Mouse (Mus musculus) forebrain, embryonic 16.5 days (tissue): ENCODE results near the gene Lrrc28. TPM values are rescaled to one million over a fixed set of nuclear protein-coding genes. Genes with fewer than 3 reads are reported as not detected.

ENCODE experiments used
- ATAC-seq: fragments of 200-750 bp; cut with Nextera tagmentation; 2 replicates; pipeline ENCODE4 v1.8.0; 2017; ENCODE audit warnings: mild to moderate bottlenecking, moderate library complexity
- H3K27ac ChIP-seq: fragments of 300-500 bp; sonication (generic); 2 replicates; pipeline ENCODE4 v1.5.1; 2014; ENCODE audit warnings: low read length, control low read depth
- H3K27me3 ChIP-seq: fragments of 300-500 bp; sonication (generic); replicated peaks from 2 replicates; pipeline ENCODE4 v1.6.1; 2014; ENCODE audit warnings: low read length; ENCODE audit not compliant: control insufficient read depth, insufficient read depth
- H3K36me3 ChIP-seq: fragments of 300-500 bp; sonication (generic); 2 replicates; pipeline ENCODE4 v1.6.1; 2014; ENCODE audit not compliant: control insufficient read depth, insufficient read depth
- H3K4me1 ChIP-seq: fragments of 300-500 bp; sonication (generic); replicated peaks from 2 replicates; pipeline ENCODE4 v1.6.1; 2014; ENCODE audit warnings: low read length; ENCODE audit not compliant: control insufficient read depth, insufficient read depth
- H3K4me2 ChIP-seq: fragments of 300-500 bp; sonication (generic); 2 replicates; pipeline ENCODE4 v1.6.1; 2014; ENCODE audit warnings: mild to moderate bottlenecking, low read length, control low read depth
- H3K4me3 ChIP-seq: fragments of 300-500 bp; sonication (generic); replicated peaks from 2 replicates; pipeline ENCODE4 v1.5.1; 2014; ENCODE audit warnings: mild to moderate bottlenecking, low read length, control low read depth
- H3K9ac ChIP-seq: fragments of 300-500 bp; sonication (generic); replicated peaks from 2 replicates; pipeline ENCODE4 v1.6.1; 2014; ENCODE audit warnings: low read depth, low read length, control low read depth
- H3K9me3 ChIP-seq: fragments of 300-500 bp; sonication (generic); 2 replicates; pipeline ENCODE4 v1.6.1; 2016; ENCODE audit warnings: low read length; ENCODE audit not compliant: control insufficient read depth
- WGBS: fragments of 180-500 bp; shearing (Covaris S2); extraction: QIAGEN DNeasy Blood & Tissue Kit; methylation state at CpG from one replicate; pipeline ENCODE4 v1.1.7; 2014; 5-methylcytosine and 5-hydroxymethylcytosine counted together
- polyA plus RNA-seq: library from polyadenylated mRNA; unstranded; fragments of >200 nt; fragmentation: Nextera tagmentation; extraction: Ambion mirVana; gene quantifications from 2 replicates; pipeline ENCODE4 v1.2.1, GENCODE M21; 2015

Gene Lrrc28
- polyA plus RNA-seq, 1 experiment from 2014 or later = 31.9 TPM

DNA sequence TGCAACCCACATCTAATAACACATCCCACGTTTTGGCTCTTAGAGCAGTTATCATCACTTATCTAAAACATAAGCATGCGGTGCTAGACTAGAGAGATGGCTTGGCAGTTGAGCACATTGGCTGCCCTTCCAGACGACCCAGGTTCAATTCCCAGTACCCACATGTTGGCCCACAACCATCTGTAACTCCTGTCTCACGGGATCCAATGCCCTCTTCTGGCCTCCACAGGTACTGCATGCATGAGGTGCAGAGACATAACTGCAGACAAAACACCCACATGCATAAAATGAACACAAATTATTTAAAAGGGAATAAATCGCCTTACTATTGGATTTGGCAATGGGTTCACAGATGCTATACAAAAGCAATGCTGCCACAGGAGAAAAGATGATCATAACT lies 12.7 kb downstream of the Lrrc28 start:
- no peak for ATAC-seq
- 82% methylated on average over 5 of the region's 5 CpGs for WGBS

GRCm38 (mm10) chr7:67630817-67631216 lies 14.3 kb downstream of the Lrrc28 start:
- 6% methylated on average over 2 of the region's 2 CpGs for WGBS
- peak; percentile 82 for ATAC-seq
- no peaks in the 10 kb centered on the region for H3K36me3 ChIP-seq
- 0 out of 2 replicates have a peak, but pooled peaks cover 3% of the 10 kb centered on the region for H3K9me3 ChIP-seq
- H3K27me3 ChIP-seq = no peaks in the 10 kb centered on the region
- H3K4me3 ChIP-seq = no peak overlapping the region
- H3K27ac ChIP-seq = no peak overlapping the region
- no peak overlapping the region for H3K9ac ChIP-seq
- no peak overlapping the region for H3K4me2 ChIP-seq
- H3K4me1 ChIP-seq = no peaks in the 10 kb centered on the region

More for the DNA sequence above, 12.7 kb downstream of the Lrrc28 start:
- H3K4me3 ChIP-seq = no peak overlapping the region
- 0 out of 2 replicates have a peak, but pooled peaks cover 3% of the 10 kb centered on the region for H3K9me3 ChIP-seq
- H3K4me1 ChIP-seq = no peaks in the 10 kb centered on the region
- no peak overlapping the region for H3K27ac ChIP-seq
- no peaks in the 10 kb centered on the region for H3K27me3 ChIP-seq
- no peaks in the 10 kb centered on the region for H3K36me3 ChIP-seq
- no peak overlapping the region for H3K9ac ChIP-seq
- H3K4me2 ChIP-seq = no peak overlapping the region

GRCm38 (mm10) chr7:67629681-67630080 lies 15.4 kb downstream of the Lrrc28 start:
- 0 out of 2 replicates have a peak, but pooled peaks cover 3% of the 10 kb centered on the region for H3K9me3 ChIP-seq
- no peak overlapping the region for H3K4me2 ChIP-seq
- no peak overlapping the region for H3K27ac ChIP-seq
- no peaks in the 10 kb centered on the region for H3K4me1 ChIP-seq
- ATAC-seq = no peak
- H3K27me3 ChIP-seq = no peaks in the 10 kb centered on the region
- no peaks in the 10 kb centered on the region for H3K36me3 ChIP-seq
- H3K9ac ChIP-seq = no peak overlapping the region
- H3K4me3 ChIP-seq = no peak overlapping the region
- 55% methylated on average over 5 of the region's 5 CpGs for WGBS

GRCm38 (mm10) chr7:67626671-67627070 lies 18.4 kb downstream of the Lrrc28 start:
- H3K36me3 ChIP-seq = no peaks in the 10 kb centered on the region
- H3K9ac ChIP-seq = no peak overlapping the region
- H3K27ac ChIP-seq = no peak overlapping the region
- no peaks in the 10 kb centered on the region for H3K4me1 ChIP-seq
- no peak overlapping the region for H3K4me3 ChIP-seq
- H3K9me3 ChIP-seq = no peaks in the 10 kb centered on the region
- H3K4me2 ChIP-seq = no peak overlapping the region
- no peak for ATAC-seq
- no peaks in the 10 kb centered on the region for H3K27me3 ChIP-seq
- WGBS = 89% methylated on average over 5 of the region's 5 CpGs

DNA sequence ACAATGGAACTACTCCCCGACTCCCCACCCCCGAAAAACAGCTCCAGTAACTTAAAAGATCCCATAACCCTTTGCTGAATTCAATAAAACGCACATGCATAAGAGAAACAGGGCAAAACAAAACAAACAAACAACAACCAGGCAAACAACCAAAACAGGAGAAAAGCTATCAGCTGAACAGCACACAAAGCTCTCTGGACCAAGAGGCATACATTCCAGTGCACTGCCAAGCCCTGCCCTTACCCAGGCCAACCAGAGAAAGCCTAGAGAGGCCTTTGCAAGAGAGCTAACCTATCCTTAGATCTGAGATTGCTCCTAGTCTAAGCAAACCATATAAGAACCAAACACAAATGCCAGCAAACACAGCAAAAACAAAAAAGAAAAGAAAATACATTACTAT lies 22.9 kb downstream of the Lrrc28 start:
- no peaks in the 10 kb centered on the region for H3K9me3 ChIP-seq
- no peak overlapping the region for H3K27ac ChIP-seq
- no peaks in the 10 kb centered on the region for H3K27me3 ChIP-seq
- no peaks in the 10 kb centered on the region for H3K36me3 ChIP-seq
- no peak overlapping the region for H3K9ac ChIP-seq
- H3K4me3 ChIP-seq = no peak overlapping the region
- H3K4me1 ChIP-seq = no peaks in the 10 kb centered on the region
- WGBS = 78% methylated on average over 3 of the region's 3 CpGs
- no peak for ATAC-seq
- no peak overlapping the region for H3K4me2 ChIP-seq

GRCm38 (mm10) chr7:67619836-67620235 lies 25.2 kb downstream of the Lrrc28 start:
- 76% methylated on average over 4 of the region's 4 CpGs for WGBS
- no peaks in the 10 kb centered on the region for H3K9me3 ChIP-seq
- H3K27me3 ChIP-seq = no peaks in the 10 kb centered on the region
- no peak overlapping the region for H3K4me3 ChIP-seq
- no peak overlapping the region for H3K4me2 ChIP-seq
- ATAC-seq = no peak
- H3K9ac ChIP-seq = no peak overlapping the region
- H3K4me1 ChIP-seq = no peaks in the 10 kb centered on the region
- H3K36me3 ChIP-seq = no peaks in the 10 kb centered on the region
- no peak overlapping the region for H3K27ac ChIP-seq

DNA sequence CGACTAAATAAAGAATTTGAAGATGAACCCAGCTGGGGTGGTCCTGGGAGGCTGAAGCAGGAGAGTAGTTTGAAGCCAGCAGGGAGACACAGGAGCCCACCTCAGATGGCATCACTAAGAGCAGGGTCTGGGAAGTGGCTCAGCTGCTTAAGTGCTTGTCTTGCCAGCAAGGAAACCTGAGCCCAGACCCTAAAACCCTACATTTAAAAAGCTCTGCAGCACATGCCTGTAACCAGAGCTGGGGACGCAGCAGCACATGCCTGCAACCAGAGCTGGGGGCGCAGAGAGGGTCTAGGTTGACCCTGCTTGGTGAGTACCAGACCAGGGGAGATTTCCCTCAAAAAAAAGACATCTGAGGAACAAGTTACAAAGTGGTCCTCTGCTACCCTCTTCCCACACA lies 26.8 kb downstream of the Lrrc28 start:
- no peak for ATAC-seq
- Histone ChIP-seq H3K4me1 (peaks cover 7% of the 10 kb centered on the region; the same call in 1 of the 2 replicates), H3K27ac (no peak overlapping the region), H3K9me3 (no peaks in the 10 kb centered on the region), H3K36me3 (no peaks in the 10 kb centered on the region), H3K4me2 (no peak overlapping the region), H3K4me3 (no peak overlapping the region), H3K9ac (no peak overlapping the region), H3K27me3 (no peaks in the 10 kb centered on the region)
- WGBS = 92% methylated on average over 3 of the region's 3 CpGs

- H3K4me2 ChIP-seq = no peak overlapping the region
- H3K9ac ChIP-seq = no peak overlapping the region
- H3K9me3 ChIP-seq = no peaks in the 10 kb centered on the region
- H3K27me3 ChIP-seq = no peaks in the 10 kb centered on the region
- H3K4me1 ChIP-seq = peaks cover 7% of the 10 kb centered on the region; the same call in 1 of the 2 replicates
- H3K4me3 ChIP-seq = no peak overlapping the region
- H3K27ac ChIP-seq = no peak overlapping the region
- H3K36me3 ChIP-seq = no peaks in the 10 kb centered on the region
- WGBS = 95% methylated on average over 10 of the region's 10 CpGs
- no peak for ATAC-seq
These were observed 27.4 kb downstream of the Lrrc28 start for GRCm38 (mm10) chr7:67617646-67618045.

DNA sequence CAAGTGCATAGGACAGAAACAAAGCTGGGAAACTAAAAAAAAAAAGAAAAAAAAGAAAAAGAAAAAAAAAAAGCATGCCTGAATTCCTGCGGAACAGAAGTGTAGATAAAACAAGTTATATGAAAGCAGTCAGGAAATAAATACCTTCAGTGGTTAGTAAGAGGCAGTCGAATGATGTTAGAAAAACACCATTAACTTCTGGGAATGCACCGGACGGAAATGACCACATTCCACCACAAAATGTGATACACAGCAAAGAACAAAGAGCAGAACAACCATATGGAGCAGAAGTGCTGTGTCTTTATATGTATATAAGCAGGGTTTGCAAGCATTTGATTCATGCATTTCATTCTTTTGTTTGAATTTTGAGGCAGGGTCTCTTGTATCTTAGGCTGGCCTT lies 28.2 kb downstream of the Lrrc28 start:
- no peak for ATAC-seq
- Histone ChIP-seq H3K27ac (no peak overlapping the region), H3K9ac (no peak overlapping the region), H3K27me3 (no peaks in the 10 kb centered on the region), H3K4me1 (peaks cover 7% of the 10 kb centered on the region; the same call in 1 of the 2 replicates), H3K4me3 (no peak overlapping the region), H3K36me3 (no peaks in the 10 kb centered on the region), H3K4me2 (no peak overlapping the region), H3K9me3 (no peaks in the 10 kb centered on the region)
- WGBS = 89% methylated on average over 4 of the region's 4 CpGs

- Histone ChIP-seq H3K27ac (no peak overlapping the region), H3K36me3 (peaks cover 4% of the 10 kb centered on the region; the same call in 1 of the 2 replicates), H3K27me3 (no peaks in the 10 kb centered on the region), H3K9me3 (no peaks in the 10 kb centered on the region), H3K4me1 (peaks cover 7% of the 10 kb centered on the region; the same call in 1 of the 2 replicates), H3K4me3 (no peak overlapping the region), H3K9ac (no peak overlapping the region), H3K4me2 (no peak overlapping the region)
- ATAC-seq = no peak
- 82% methylated on average over 7 of the region's 7 CpGs for WGBS
These were observed 30.6 kb downstream of the Lrrc28 start for GRCm38 (mm10) chr7:67614464-67614861.
